Mouse (Mus musculus): ENCODE results near the gene Cfap157. TPM values are rescaled to one million over a fixed set of nuclear protein-coding genes. Genes with fewer than 3 reads are reported as not detected.
A peak's percentile ranks its signal among the peaks of the same experiment; 100 is the strongest.

Cfap157 gene
- total RNA-seq, 2 experiments from 2014 or later = not detected

DNA sequence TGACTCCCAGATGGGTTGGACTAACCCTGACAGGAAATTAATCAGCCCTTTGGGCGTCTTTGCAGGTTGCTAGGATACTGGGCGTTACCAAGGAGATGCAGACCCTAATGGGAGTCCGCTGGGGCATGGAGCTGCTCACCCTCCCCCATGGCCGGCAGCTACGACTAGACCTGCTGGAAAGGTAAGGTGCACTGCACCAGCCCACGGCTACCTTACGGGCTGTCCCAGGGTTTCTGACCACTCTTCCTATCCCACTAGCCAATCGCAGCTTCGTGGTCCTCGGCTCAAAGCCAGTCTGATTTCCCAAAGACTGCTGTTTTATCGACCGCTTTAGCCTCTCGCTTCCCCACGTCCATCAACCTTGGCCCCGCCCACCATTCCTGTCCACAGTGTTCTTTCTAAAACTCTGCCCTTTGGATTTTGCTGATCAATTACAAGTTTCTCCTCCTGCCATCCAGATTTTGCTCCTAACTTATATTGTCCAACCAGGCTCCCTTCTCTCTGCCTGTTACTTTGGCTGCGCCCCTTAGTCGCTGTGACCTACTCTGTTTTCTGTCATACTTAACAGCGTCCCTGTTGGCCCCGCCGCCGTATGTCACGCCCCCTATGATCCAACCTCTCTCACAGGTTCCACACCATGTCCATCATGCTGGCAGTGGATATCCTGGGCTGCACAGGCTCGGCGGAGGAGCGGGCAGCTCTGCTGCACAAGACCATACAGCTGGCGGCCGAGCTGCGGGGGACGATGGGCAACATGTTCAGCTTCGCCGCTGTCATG is 33.2 kb downstream of the Cfap157 start:
- DNase-seq (ENCODE audit: low spot score in 2 of 2) = peak; percentile 28 to 56

DNA sequence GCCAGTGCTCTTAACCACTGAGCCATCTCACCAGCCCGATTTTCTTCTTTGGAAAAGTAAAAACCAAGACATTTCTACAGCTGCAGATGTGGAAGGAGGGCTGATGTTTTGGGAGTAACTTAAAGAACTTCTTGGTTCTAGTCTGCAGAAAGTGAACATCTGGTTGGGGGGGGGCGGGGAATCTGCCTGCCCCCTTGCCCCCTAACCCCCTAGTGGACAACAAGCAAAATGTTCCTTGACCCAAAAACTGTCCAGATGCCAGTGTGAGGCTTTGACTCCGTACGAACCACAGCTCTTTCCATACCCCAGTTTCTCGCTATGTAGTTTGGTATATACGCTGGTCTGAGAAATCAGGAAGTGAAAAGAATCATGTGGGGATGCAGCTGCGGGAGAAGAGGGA is 34.0 kb downstream of the Cfap157 start:
- no peak for DNase-seq (ENCODE audit: low spot score in 2 of 2)

DNA sequence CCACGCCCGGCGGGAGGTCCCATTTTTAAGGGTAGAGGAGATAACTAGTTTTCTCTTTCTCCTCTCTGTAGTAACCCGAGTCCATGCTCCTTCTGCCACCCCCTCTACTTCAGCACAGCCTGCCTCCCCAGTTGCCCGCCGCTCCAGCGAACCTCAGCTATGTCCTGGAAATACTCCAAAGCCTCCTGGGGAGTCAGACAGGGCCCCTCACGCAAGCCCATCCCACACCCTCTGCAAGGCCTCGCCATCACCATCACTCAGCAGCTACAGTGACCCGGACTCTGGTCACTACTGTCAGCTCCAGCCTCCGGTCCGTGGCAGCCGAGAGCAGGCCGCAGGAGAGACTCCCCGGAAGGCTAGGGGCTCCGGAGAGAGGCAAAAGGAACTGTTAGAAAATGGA is 35.1 kb downstream of the Cfap157 start:
- DNase-seq (ENCODE audit: low spot score in 2 of 2) = no peak

DNA sequence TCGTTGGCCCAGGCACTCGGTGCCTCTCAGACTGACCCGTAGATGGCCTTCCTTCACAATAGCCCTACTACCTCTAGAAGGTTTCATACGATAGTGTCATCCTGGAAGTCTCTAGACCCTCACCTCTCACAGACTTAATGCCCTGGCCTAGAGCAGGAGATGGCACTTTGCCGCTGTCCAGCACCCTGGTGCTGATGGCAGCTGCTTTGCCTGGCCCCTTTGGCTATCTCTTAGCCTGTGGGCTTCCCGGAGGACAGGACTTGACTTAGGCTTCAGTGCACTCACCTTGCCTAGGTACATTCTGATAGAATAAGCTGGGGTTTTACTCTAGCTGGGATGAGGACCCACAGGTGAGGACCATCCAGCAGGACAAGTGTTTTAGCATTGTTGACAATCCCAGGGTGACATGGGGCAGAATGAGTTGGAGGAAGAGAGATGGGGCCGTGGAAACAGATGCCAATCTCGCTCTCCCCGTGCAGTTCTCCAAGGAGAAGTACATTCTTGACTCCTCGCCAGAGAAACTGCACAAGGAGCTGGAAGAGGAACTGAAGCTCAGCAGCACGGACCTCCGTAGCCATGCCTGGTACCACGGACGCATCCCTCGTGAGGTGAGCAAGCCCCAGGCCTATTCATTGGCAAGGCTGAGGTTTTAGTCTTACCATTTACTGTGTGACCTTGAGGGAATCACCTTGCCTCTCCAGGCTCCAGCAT is 39.8 kb downstream of the Cfap157 start:
- no peak for DNase-seq (ENCODE audit: low spot score in 2 of 2)

DNA sequence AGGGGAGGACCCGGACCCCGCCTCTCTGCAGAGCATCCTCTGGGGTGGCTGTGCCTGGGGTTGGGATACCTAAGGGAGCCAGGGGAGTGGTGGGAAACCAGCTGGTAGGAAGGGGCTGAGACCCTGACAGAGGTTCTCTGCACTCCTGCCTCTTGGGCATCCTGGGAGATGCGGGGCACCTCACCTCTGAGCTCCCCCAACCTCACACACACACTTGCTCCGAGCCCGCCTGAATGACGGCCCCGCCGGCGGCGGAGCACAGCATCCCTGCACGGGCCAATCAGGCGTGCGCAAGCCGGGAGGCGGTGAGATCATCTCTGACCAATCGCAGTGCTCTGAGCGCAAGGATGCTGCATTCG is 42.1 kb downstream of the Cfap157 start:
- DNase-seq (ENCODE audit: low spot score in 2 of 2) = no peak

DNA sequence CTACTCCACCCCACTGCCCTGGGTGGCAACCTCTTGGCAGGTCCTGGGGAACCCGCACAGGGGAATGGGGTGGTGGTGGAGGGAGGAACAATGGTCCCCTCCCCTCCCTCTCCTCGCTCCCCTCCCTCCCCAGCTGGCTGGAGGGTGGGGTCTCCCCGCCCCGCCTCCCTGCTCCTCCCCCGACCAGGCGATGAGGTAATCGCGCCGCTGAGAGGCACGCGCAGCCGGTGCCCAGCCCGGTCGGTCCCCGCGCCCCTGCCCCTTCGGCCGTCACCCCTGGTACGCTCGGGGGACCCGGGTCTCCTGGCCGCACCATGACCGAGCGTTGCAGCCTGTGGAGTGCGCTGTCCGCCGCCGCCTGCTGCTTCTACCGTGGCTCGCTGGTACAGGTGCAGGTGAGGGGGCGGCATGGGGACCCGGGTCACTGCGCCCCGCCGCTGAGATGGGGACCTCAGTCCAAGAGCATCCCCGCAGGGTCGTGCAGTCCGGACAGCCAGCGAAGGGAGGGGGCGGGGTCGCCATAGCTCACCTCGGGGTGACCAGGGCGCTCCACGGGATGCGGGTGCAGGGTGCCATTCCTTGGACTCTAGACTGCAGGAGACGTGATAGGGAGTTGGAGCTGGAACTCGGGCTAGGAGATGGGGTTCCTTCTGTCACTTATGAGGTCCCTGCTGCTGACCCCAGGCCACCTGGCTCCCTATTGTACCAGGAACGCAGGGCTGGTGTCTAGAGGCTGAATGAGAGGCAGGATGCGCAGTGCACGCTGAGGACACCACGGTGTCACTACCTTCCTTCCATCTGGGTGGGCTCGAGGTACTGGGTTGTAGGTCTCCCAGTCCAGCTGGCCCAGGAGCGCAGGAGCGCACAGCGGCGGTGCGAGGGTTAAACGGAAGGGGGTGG is 42.7 kb downstream of the Cfap157 start:
- DNase-seq (ENCODE audit: low spot score in 2 of 2) = no peak

DNA sequence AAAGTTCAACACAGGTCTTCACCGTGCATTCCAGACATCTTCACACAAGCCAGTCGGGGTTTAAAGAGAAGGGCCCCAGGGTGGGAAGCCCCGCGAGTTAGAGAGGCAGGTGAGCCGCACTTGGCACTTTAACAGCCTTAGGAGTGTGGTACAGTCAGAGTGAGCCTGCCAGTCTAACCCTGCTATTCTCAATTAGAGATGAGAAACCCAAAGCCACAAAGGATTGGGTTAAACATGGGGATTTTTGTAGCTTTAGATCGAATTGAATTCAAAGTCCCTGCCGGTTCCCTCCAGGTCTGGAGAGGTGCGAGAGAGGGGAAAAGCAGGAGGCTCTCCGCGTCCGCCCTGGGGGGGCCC is 43.3 kb downstream of the Cfap157 start, which contains the start of gene 6330409D20Rik:
Gene 6330409D20Rik, minus strand, starts transcription at position 101 of the 357 bp plus-strand sequence.
- DNase-seq (ENCODE audit: low spot score in 2 of 2) = no peak

DNA sequence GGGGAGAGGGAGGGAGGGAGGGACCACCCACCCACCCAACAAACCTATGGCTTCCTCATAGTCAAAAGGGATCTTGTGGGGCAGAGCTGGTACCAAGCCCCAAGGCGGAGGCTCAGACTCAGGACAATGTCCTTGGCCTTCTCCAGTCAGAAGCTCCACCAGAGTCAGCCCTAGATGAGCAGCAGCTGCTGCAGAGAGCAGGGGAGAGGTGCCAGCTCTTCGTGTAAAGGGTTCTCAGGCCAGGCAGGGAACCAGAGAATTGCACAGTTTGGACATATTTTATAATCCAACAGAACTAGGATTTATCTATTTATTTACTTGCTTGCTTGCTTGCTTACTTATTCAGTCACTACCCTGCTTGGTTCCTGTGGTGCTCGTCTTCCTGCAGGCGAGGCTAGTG is 44.9 kb downstream of the Cfap157 start:
- DNase-seq (ENCODE audit: low spot score in 2 of 2) = no peak

DNA sequence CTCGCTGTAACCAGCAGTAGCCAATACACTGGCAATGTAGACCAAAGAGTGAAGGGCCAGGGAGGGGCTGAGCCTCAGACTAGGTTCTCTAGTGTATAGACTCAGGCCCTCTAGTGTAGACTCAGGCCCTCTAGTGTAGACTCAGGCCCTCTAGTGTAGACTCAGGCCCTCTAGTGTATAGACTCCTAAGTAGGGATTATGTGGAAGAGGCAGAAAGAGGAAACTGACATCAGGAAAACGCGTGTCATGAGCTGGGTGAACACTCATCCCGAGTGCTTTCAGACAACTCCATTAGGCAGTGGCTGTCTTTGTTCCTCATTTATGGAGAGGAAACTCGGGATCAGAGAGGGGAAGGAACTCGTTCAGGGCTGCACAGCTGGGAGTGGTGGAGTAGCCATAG is 47.2 kb downstream of the Cfap157 start:
- no peak for DNase-seq (ENCODE audit: low spot score in 2 of 2)

DNA sequence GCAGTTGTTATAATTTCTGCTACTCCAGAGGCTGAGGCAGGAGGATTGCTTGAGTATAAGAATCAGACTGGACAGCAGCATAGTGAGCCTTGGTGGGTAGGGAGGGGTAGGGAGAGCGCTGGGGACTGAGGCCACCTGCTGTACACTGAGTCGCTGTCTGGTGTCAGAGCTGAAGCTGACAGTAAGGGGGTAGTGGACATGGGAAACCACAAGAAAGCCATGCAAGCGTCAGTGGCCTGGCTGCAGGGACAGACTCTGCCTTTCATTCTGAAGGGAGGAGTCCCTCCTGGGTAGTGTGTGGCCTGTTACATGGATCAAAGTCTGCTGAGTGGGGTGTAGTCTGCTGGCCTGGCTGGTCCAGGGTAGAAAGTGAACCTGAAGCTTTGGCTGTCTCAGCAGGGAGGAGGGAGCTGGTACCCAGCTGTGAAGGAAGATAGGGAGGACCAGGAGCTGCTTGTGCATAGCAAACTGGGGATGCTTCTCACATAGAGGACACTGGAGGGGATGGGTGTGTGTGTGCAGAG is 47.9 kb downstream of the Cfap157 start:
- no peak for DNase-seq (ENCODE audit: low spot score in 2 of 2)

DNA sequence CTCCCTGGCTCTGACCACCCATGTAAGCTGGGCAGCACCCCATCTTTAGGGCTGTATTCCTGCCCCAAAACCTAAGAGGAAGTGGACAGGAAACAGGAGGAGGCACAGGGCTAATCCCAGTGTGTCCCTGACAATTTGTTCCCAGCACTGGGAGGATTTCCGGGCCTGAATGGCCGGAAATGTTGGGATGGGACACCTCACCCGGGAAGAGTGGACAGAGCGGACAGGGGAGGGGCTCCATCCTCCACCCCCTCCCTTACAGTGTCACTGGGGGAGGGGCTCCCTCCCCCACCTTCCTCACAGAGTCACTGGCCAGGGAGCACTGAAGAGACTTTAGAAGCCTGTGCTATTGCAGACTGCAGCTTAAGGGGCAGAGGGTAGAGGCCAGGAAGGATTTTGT is 49.3 kb downstream of the Cfap157 start:
- no peak for DNase-seq (ENCODE audit: low spot score in 2 of 2)

DNA sequence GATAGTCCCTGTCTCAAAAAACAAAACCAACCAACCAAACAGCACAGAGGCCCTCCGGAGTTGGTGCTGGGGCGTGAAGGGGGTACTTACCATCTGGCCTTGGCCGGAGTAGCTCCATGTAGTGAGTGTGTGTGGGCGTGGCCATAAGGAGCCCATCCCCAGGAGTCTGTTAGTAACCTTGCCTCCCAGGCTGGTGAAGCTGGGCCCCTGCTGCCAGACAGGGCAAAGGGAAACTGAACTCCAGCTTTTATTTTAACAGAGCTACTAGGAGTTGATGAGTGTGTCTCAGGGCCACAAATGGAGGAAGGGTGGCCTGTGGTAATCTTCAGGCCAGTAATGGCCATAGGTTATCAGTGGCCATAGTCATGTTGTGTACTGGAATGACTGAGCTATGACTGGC is 49.7 kb downstream of the Cfap157 start:
- no peak for DNase-seq (ENCODE audit: low spot score in 2 of 2)

DNA sequence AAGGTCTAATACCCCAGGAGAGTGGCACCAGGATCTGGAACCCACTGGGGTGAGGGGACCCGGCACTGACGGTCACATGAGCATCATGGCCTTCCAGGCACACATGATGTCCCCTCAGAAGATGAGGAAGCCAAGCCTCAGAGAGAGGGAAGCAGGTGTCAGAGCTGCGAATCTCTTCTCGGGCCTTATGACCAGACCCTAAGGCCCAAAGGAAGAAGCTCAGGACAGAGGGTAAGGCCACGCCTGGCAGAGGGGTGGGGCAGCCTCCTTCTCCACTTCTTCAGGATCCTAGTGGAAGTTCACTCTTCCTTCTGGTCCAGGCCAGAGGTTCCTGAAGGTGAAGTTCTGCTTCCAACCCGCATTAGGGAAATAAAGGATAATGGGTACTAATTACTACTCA is 51.5 kb downstream of the Cfap157 start:
- no peak for DNase-seq (ENCODE audit: low spot score in 2 of 2)

DNA sequence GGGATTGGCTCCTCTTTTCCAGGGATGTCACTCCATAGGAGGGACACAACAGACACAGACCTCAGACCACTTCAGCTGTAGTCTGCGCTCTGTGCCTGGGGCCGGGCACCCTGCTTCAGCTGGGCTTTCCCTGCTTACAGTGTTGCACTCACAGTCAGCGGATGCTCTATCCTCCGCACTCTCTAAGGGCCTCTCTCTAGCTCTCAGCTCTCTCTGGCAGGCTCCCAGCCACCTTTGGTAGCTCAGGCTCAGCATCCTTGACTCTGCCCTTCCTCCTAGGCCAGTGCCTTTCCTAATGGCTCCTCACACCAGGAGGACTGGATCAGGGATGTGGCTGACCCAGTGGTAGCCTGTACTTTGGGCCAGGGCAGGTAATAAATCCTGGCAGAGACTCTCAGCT is 52.3 kb downstream of the Cfap157 start:
- DNase-seq (ENCODE audit: low spot score in 2 of 2) = no peak

DNA sequence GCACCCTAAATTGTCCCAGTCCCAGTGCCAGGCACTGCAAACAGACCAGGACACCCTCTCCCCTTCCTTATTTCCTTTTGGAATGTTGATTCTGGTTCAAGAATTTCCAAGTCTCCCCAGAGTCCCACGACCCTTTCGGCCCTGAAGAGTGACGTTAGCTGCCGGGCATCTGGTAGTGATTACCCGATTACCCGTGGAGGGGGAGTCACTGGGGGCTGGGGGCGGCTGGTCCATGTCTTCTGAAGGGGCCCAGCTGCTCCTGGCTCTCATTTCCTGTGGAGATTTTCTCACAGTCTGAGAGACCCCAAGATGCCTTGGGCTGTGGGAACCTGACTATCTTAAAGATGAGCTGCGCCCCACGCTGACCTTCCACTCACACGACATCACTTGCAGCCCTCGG is 53.4 kb downstream of the Cfap157 start:
- DNase-seq (ENCODE audit: low spot score in 2 of 2) = no peak

DNA sequence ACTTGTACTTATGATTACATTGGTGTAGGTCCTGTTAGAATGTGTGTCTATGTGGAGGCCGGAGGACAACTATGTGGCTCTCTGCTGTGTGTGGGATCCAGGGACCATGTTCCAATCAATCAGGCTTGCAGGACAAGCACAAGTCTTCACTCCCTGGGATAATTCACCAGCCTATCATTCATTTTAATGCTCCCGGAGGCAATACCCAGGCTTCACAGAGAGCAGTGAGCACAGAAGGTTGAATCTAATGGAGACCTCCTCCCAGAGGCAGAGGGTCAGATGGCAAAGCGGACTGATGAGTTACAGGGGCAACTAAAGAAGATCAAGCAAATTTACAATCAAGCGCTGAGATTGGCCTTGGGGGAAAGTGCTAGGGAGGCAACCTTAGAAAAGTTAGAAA is 54.7 kb downstream of the Cfap157 start:
- DNase-seq (ENCODE audit: low spot score in 2 of 2) = no peak

DNA sequence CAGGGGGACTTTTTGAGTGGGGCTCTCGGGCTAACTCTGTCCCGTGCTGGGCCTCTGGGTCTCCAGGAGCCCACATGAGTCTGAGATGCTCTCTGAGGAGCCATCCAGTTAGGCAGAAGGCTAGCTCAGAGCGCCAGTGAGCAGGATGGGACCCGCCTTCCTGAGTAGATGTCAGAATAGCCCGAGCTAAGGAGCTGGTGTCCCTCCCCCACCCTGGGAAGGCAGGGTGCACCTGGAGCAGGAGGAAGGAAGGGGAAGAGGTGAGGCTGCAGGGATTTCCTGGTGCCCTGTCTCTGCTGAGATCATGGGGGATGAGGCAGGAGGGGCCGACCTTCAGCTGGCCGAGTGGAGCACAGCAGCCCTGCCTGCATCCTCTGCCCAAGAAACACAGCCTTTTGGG is 55.8 kb downstream of the Cfap157 start:
- DNase-seq (ENCODE audit: low spot score in 2 of 2) = no peak

DNA sequence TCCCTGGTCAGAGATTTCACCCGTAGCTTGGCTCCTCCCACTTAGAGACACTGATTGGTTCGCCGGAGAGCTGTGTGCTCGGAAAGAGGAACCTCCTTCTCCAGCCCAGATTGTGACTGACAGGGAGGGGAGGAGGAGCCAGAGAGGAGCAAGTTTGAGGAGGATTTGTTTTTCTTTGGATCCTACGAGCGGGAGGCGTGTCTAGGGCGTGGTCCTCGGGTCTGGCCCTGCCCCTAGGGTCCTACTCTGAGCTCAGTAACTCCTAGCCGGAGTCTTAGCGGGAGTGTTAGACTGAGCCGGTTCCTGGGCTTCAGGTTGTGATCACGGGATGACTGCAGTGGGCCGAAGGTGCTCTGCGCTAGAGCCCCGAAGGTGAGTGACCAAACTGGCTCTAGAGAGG is 56.8 kb downstream of the Cfap157 start:
- peak; percentile 40 to 85 for DNase-seq (ENCODE audit: low spot score in 2 of 2)
